Mouse (Mus musculus): ENCODE measurements at regions not wholly inside any gene's neighbourhood (a gene's known extent, or its start where the extent isn't known, plus 50 kb on each side); places are given as distances from the start of the nearest gene placed in this dataset.
A peak's percentile ranks its signal among the peaks of the same experiment; 100 is the strongest.

GRCm38 (mm10) chr10:67482268-67482667, 53.0 kb upstream of the Egr2 start:
- no peak overlapping the region for H3K4me2 ChIP-seq (ENCODE audit: insufficient read depth, low read depth, poor library complexity, severe bottlenecking)
- dilution Hi-C loops (cut with MboI; ENCODE audit: extremely low pct_ligation_motif_present, extremely low pct_unique_long_range_greater_than_20kb, low sequenced_read_pairs) (no loop called here), in situ Hi-C loops (cut with MboI; ENCODE audit: low pct_ligation_motif_present, low pct_unique_long_range_greater_than_20kb, low sequenced_read_pairs) (no loop called here)
- H3K9me3 ChIP-seq (replicated peaks; ENCODE audit: low read length): peaks cover 22% of the 10 kb centered on the region
- no peak for TF ChIP-seq ELF1 (IDR thresholded peaks at IDR 0.05; ENCODE audit: low read depth, low read length)
- TF ChIP-seq MAFK (IDR thresholded peaks at IDR 0.05; ENCODE audit: insufficient replicate concordance, low read length): no peak
- no peak for TF ChIP-seq RCOR1 (conservative IDR thresholded peaks at IDR 0.05; ENCODE audit: low read depth, low read length)
- no peak for TF ChIP-seq ETS1 (conservative IDR thresholded peaks at IDR 0.05; ENCODE audit: low read depth, low read length)
- TF ChIP-seq GABPA (IDR thresholded peaks at IDR 0.05; ENCODE audit: insufficient replicate concordance, low read depth, low read length): no peak
- TF ChIP-seq JUND (conservative IDR thresholded peaks at IDR 0.05; ENCODE audit: low read depth, low read length): no peak
- TF ChIP-seq CHD1 (IDR thresholded peaks at IDR 0.05; ENCODE audit: low read depth, low read length): no peak
- TF ChIP-seq SIN3A (IDR thresholded peaks at IDR 0.05; ENCODE audit: low read length): no peak
- no peak for TF ChIP-seq UBTF (IDR thresholded peaks at IDR 0.05; ENCODE audit: low read depth, low read length)
- TF ChIP-seq POLR2AphosphoS2 (IDR thresholded peaks at IDR 0.05; ENCODE audit: low read depth, low read length): no peak
- TF ChIP-seq E2F4 (IDR thresholded peaks at IDR 0.05; ENCODE audit: insufficient replicate concordance, low read depth, low read length): no peak
- no peak for DNase-seq (ENCODE audit: extremely low read depth)
- H3K4me1 ChIP-seq (ENCODE audit: control insufficient read depth in 1 of 2, insufficient read depth in 2 of 2): peaks cover 6 to 23% of the 10 kb centered on the region in 2 experiments
- H3K27me3 ChIP-seq (replicated peaks): no peaks in the 10 kb centered on the region
- H3K9ac ChIP-seq (ENCODE audit: insufficient read depth, low read depth): no peak overlapping the region
- H3K27ac ChIP-seq (ENCODE audit: insufficient read depth, low read depth): no peak overlapping the region
- no peaks in the 10 kb centered on the region for H3K36me3 ChIP-seq (replicated peaks in 1 of 2; ENCODE audit: control insufficient read depth in 1 of 2, insufficient read depth in 1 of 2, low read length in 1 of 2)
- H3K79me2 ChIP-seq (replicated peaks; ENCODE audit: control insufficient read depth, extremely low read depth, insufficient read depth, poor library complexity, severe bottlenecking): no peaks in the 10 kb centered on the region
- no peak overlapping the region for H3K4me3 ChIP-seq (replicated peaks in 1 of 3; ENCODE audit: low read depth in 2 of 3, low read length in 2 of 3, poor library complexity in 1 of 3)

- in situ Hi-C loops (cut with MboI; ENCODE audit: low pct_ligation_motif_present, low pct_unique_long_range_greater_than_20kb, low sequenced_read_pairs): no loop called here
- H3K4me3 ChIP-seq (replicated peaks in 1 of 3; ENCODE audit: low read depth in 2 of 3, low read length in 2 of 3, poor library complexity in 1 of 3): no peak overlapping the region
Observed at GRCm38 (mm10) chr10:67483371-67483770, 51.9 kb upstream of the Egr2 start.

More at GRCm38 (mm10) chr10:67483371-67483770, 51.9 kb upstream of the Egr2 start:
- peaks cover 6 to 34% of the 10 kb centered on the region in 2 experiments for H3K4me1 ChIP-seq (ENCODE audit: control insufficient read depth in 1 of 2, insufficient read depth in 2 of 2)
- dilution Hi-C loops (cut with MboI; ENCODE audit: extremely low pct_ligation_motif_present, extremely low pct_unique_long_range_greater_than_20kb, low sequenced_read_pairs): no loop called here
- H3K27me3 ChIP-seq (replicated peaks): no peaks in the 10 kb centered on the region
- TF ChIP-seq MAX (IDR thresholded peaks at IDR 0.05; ENCODE audit: low read length) (peak; percentile 79; the same call in 1 of the 2 replicates), ZKSCAN1 (IDR thresholded peaks at IDR 0.05; ENCODE audit: borderline replicate concordance, low read depth, low read length) (no peak), MYC (IDR thresholded peaks at IDR 0.05; ENCODE audit: low read depth, low read length) (peak; percentile 88), MAFK (IDR thresholded peaks at IDR 0.05; ENCODE audit: insufficient replicate concordance, low read length) (no peak), RCOR1 (conservative IDR thresholded peaks at IDR 0.05; ENCODE audit: low read depth, low read length) (0 out of 2 replicates have a peak, but pooled peaks have one; percentile 8), ELF1 (IDR thresholded peaks at IDR 0.05; ENCODE audit: low read depth, low read length) (0 out of 2 replicates have a peak, but pooled peaks have one; percentile 12), ZMIZ1 (IDR thresholded peaks at IDR 0.05; ENCODE audit: low read depth, low read length) (no peak), POLR2AphosphoS2 (IDR thresholded peaks at IDR 0.05; ENCODE audit: low read depth, low read length) (no peak), PAX5 (IDR thresholded peaks at IDR 0.05; ENCODE audit: low read length) (no peak), MXI1 (IDR thresholded peaks at IDR 0.05; ENCODE audit: low read depth, low read length) (peak; percentile 4; the same call in 1 of the 2 replicates), HCFC1 (IDR thresholded peaks at IDR 0.05; ENCODE audit: low read depth, low read length) (no peak), CTCF (conservative IDR thresholded peaks at IDR 0.05 in 1 of 2, IDR thresholded peaks at IDR 0.05 in 1 of 2; ENCODE audit: low read depth in 2 of 2, low read length in 2 of 2) (no peak), BHLHE40 (IDR thresholded peaks at IDR 0.05; ENCODE audit: low read depth, low read length) (peak; percentile 97), CHD1 (IDR thresholded peaks at IDR 0.05; ENCODE audit: low read depth, low read length) (no peak), MEF2A (IDR thresholded peaks at IDR 0.05; ENCODE audit: borderline replicate concordance, low read depth, low read length) (0 out of 2 replicates have a peak, but pooled peaks have one; percentile 49), IRF4 (IDR thresholded peaks at IDR 0.05; ENCODE audit: low read depth, low read length) (peak; percentile 54; the same call in 1 of the 2 replicates), USF2 (conservative IDR thresholded peaks at IDR 0.05; ENCODE audit: low read depth, low read length) (no peak), GABPA (IDR thresholded peaks at IDR 0.05; ENCODE audit: insufficient replicate concordance, low read depth, low read length) (no peak), EP300 (IDR thresholded peaks at IDR 0.05; ENCODE audit: low read length) (peak; percentile 64), TCF12 (IDR thresholded peaks at IDR 0.05; ENCODE audit: low read depth, low read length) (no peak), ZNF384 (IDR thresholded peaks at IDR 0.05; ENCODE audit: low read depth, low read length) (peak; percentile 97), SIN3A (IDR thresholded peaks at IDR 0.05; ENCODE audit: low read length) (no peak; the same call in 1 of the 2 replicates), ETS1 (conservative IDR thresholded peaks at IDR 0.05; ENCODE audit: low read depth, low read length) (peak; percentile 92), JUND (conservative IDR thresholded peaks at IDR 0.05; ENCODE audit: low read depth, low read length) (peak; percentile 71), ZC3H11A (IDR thresholded peaks at IDR 0.05; ENCODE audit: low read depth, low read length) (no peak), TBP (conservative IDR thresholded peaks at IDR 0.05; ENCODE audit: low read depth, low read length) (no peak), JUN (IDR thresholded peaks at IDR 0.05; ENCODE audit: insufficient read depth, low read depth, low read length) (peak; percentile 63)
- DNase-seq (ENCODE audit: extremely low read depth): peak; percentile 68
- no peaks in the 10 kb centered on the region for H3K36me3 ChIP-seq (replicated peaks in 1 of 2; ENCODE audit: control insufficient read depth in 1 of 2, insufficient read depth in 1 of 2, low read length in 1 of 2)
- no peaks in the 10 kb centered on the region for H3K79me2 ChIP-seq (replicated peaks; ENCODE audit: control insufficient read depth, extremely low read depth, insufficient read depth, poor library complexity, severe bottlenecking)
- H3K4me2 ChIP-seq (ENCODE audit: insufficient read depth, low read depth, poor library complexity, severe bottlenecking): no peak overlapping the region
- no peak overlapping the region for H3K9ac ChIP-seq (ENCODE audit: insufficient read depth, low read depth)
- H3K9me3 ChIP-seq (replicated peaks; ENCODE audit: low read length): peaks cover 22% of the 10 kb centered on the region
- no peak overlapping the region for H3K27ac ChIP-seq (ENCODE audit: insufficient read depth, low read depth)
